Mouse (Mus musculus) intestine, embryonic 15.5 days (tissue): ENCODE measurements around the gene Stt3b. TPM values are rescaled to one million over a fixed set of nuclear protein-coding genes. Genes with fewer than 3 reads are reported as not detected.
A peak's percentile ranks its signal among the peaks of the same experiment; 100 is the strongest.

ENCODE experiments used
- ATAC-seq: fragments of 200-750 bp; cut with Nextera tagmentation; 2 replicates; pipeline ENCODE4 v1.8.0; 2017; ENCODE audit warnings: moderate TSS enrichment, moderate library complexity
- H3K27ac ChIP-seq: fragments of 300-500 bp; sonication (generic); 2 replicates; pipeline ENCODE4 v1.5.1; 2015; ENCODE audit warnings: mild to moderate bottlenecking, inconsistent platforms
- H3K27me3 ChIP-seq: fragments of 300-500 bp; sonication (generic); replicated peaks from 2 replicates; pipeline ENCODE4 v1.6.1; 2015; ENCODE audit warnings: inconsistent platforms
- H3K36me3 ChIP-seq: fragments of 300-500 bp; sonication (generic); 2 replicates; pipeline ENCODE4 v1.6.1; 2015; ENCODE audit warnings: inconsistent platforms
- H3K4me1 ChIP-seq: fragments of 300-500 bp; sonication (generic); replicated peaks from 2 replicates; pipeline ENCODE4 v1.6.1; 2015; ENCODE audit warnings: inconsistent platforms
- H3K4me2 ChIP-seq: fragments of 300-500 bp; sonication (generic); replicated peaks from 2 replicates; pipeline ENCODE4 v1.6.1; 2015; ENCODE audit warnings: mild to moderate bottlenecking, inconsistent platforms
- H3K4me3 ChIP-seq: fragments of 300-500 bp; sonication (generic); replicated peaks from 2 replicates; pipeline ENCODE4 v1.5.1; 2015; ENCODE audit warnings: inconsistent platforms
- H3K9ac ChIP-seq: fragments of 300-500 bp; sonication (generic); 2 replicates; pipeline ENCODE4 v1.6.1; 2015; ENCODE audit warnings: inconsistent platforms
- H3K9me3 ChIP-seq: fragments of 300-500 bp; sonication (generic); 2 replicates; pipeline ENCODE4 v1.6.1; 2016; ENCODE audit warnings: inconsistent platforms
- WGBS: fragments of 180-500 bp; shearing (Covaris S2); methylation state at CpG from one replicate; pipeline ENCODE4 v1.1.7; 2015; 5-methylcytosine and 5-hydroxymethylcytosine counted together
- polyA plus RNA-seq: library from polyadenylated mRNA; unstranded; fragments of >200 nt; fragmentation: Nextera tagmentation; extraction: Ambion mirVana; gene quantifications from 2 replicates; pipeline ENCODE4 v1.2.1, GENCODE M21; 2015

The Stt3b gene
- polyA plus RNA-seq, 1 experiment from 2014 or later, result 128 TPM

DNA sequence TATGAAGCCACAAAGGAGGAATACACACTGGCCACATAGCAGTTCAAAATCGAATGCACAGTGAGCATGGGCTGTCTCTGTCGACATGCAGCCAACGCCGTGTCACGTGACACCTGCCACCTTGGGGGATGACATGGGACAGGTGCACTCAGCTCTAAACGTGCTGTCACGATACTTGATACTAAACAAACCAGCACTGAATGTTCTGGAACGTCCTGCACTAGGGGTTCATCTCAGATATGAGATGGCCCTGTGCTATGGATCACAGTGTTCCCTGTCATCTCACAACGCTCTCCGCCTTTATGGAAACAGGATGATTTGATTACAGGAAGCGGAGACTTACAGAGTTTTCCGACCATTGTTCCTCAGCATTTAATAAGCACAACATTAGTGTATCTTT lies 22.8 kb upstream of the Stt3b start:
- Histone ChIP-seq H3K4me1 (no peaks in the 10 kb centered on the region), H3K9ac (no peak overlapping the region), H3K27ac (no peak overlapping the region), H3K9me3 (no peaks in the 10 kb centered on the region), H3K4me2 (no peak overlapping the region), H3K27me3 (no peaks in the 10 kb centered on the region), H3K36me3 (no peaks in the 10 kb centered on the region), H3K4me3 (no peak overlapping the region)
- 61% methylated on average over 12 of the region's 12 CpGs for WGBS
- no peak for ATAC-seq

DNA sequence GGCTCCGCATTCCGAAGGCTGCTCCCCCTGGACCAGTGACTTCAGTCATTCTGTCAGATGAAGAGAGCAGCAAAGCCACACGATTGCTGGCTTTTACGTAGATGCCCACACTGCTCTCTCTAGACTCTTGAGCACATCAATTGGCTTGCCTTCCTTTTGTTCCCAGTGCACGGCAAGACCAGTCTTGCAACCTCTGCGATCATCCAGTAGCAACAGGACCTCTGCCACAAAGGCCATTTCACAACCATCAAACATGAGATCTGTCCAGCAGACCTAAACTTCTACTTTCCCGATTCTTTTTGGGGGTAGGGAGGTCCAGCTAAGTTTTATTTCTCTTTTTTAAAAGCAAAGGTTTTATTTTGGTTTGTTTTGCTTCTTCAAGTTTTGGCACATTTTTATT lies 22.1 kb upstream of the Stt3b start:
- Histone ChIP-seq H3K4me1 (no peaks in the 10 kb centered on the region), H3K9ac (no peak overlapping the region), H3K27ac (no peak overlapping the region), H3K4me2 (no peak overlapping the region), H3K4me3 (no peak overlapping the region), H3K27me3 (no peaks in the 10 kb centered on the region), H3K36me3 (no peaks in the 10 kb centered on the region), H3K9me3 (no peaks in the 10 kb centered on the region)
- 87% methylated on average over 7 of the region's 7 CpGs for WGBS
- ATAC-seq, result no peak

DNA sequence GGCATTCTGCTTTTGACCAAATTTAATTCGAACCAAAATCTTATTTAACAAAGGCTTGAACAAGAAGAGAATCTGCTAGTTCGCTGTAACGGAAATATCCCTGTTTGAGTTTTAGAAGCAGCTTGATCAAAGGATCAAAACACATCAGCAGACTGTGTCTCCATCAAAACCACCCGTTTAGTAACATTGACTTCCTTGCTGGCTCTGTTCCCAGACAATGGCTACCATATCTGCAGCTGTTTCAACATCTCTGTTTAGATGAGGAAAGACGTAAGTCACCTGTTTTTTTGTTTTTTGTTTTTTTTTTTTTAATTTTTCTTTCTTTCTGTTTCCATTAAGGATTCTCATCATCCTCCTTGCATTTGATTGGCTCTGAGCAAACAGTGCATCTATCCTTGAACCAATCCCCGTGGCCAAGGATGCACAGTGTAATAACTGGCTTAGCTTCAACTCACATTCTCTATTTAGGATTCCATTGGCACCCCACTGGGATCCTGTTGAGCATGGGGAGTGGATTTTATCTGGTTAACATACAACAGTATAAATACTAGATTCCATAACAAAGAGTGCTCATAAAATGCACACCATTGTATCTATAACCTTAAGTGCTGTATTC lies 20.7 kb upstream of the Stt3b start:
- H3K4me2 ChIP-seq, result no peak overlapping the region
- H3K4me3 ChIP-seq, result no peak overlapping the region
- no peaks in the 10 kb centered on the region for H3K27me3 ChIP-seq
- ATAC-seq, result no peak
- no peaks in the 10 kb centered on the region for H3K9me3 ChIP-seq
- no peak overlapping the region for H3K27ac ChIP-seq
- H3K4me1 ChIP-seq, result no peaks in the 10 kb centered on the region
- 44% methylated on average over 6 of the region's 6 CpGs for WGBS
- H3K36me3 ChIP-seq, result no peaks in the 10 kb centered on the region
- no peak overlapping the region for H3K9ac ChIP-seq

DNA sequence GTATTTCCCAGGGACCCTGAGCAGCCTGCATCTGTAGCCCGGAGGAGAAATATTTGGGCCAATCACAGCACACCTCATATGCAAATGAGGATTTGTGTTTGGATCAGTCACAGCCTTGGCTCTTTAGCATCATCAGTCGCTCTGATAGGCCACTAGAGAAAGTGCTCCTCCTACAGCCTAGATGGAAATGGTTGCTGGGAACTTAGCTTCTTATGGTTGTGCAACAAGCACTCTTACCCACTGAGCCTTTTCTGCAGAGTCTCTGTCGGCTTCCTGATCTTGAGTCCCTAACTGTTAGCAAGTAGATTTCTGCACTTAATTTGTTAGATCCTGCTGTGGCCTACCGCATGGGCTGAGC lies 16.3 kb upstream of the Stt3b start:
- Histone ChIP-seq H3K27me3 (no peaks in the 10 kb centered on the region), H3K36me3 (no peaks in the 10 kb centered on the region), H3K4me3 (no peak overlapping the region), H3K9me3 (no peaks in the 10 kb centered on the region), H3K27ac (no peak overlapping the region), H3K9ac (no peak overlapping the region), H3K4me1 (0 out of 2 replicates have a peak, but pooled peaks cover 2% of the 10 kb centered on the region), H3K4me2 (no peak overlapping the region)
- ATAC-seq, result no peak
- 91% methylated on average over 4 of the region's 4 CpGs for WGBS

DNA sequence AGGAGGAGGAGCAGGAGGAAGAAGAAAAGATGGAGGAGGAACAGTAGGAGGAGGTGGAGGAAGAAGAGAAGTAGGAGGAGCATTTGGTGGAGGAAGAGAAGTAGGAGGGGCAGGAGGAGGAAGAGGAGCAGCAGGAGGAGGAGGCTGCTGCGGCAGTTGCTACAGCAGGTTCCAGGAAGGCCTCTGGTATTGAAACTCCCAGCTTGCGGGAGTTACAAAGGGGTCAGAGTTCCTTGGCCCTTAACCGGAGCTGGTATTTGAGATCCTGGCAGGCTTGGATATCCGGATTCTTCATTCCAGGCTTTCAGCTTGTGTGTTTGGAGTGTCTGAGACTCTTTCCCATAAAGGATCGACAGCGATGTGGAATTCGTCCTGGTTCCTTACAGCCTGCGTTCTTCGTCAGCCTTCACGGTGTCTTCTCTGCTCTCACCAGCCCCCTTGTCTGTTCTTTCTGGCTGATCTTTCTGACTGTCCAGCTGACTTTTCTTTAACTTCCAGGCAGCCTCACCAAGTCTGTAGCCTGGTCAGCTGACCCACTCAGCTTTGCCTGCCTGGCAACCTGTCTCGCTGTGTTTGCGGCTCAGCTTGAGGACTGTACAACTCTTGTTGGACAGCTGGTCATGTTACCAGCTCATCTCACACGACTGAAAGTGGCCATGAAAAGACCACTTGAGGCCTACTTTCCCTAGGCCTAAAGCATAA lies 15.8 kb upstream of the Stt3b start:
- no peak for ATAC-seq
- H3K27me3 ChIP-seq, result no peaks in the 10 kb centered on the region
- no peaks in the 10 kb centered on the region for H3K36me3 ChIP-seq
- no peak overlapping the region for H3K27ac ChIP-seq
- WGBS, result 65% methylated on average over 13 of the region's 13 CpGs
- H3K9ac ChIP-seq, result no peak overlapping the region
- no peaks in the 10 kb centered on the region for H3K9me3 ChIP-seq
- 0 out of 2 replicates have a peak, but pooled peaks cover 2% of the 10 kb centered on the region for H3K4me1 ChIP-seq
- no peak overlapping the region for H3K4me2 ChIP-seq
- H3K4me3 ChIP-seq, result no peak overlapping the region

DNA sequence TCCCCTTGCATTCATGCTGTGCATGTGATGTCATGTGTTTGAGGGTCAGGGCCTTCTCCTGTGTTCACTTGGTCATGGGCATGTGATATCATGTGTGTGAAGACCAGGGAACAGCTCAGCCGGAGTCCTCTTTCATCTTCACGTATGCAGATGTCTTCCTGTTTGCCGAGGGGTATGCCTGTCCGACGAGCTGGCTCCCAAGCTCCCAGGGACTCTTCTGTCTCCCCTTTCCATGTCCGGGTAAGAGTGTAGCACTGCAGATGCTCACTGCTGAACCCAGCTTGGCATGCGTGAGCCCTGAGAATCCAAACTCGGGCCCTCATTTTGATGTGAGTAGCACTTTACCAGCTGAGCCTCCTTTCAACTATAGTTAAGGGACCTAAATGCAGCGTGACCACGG lies 13.4 kb upstream of the Stt3b start:
- Histone ChIP-seq H3K9ac (no peak overlapping the region), H3K36me3 (no peaks in the 10 kb centered on the region), H3K27ac (no peak overlapping the region), H3K9me3 (no peaks in the 10 kb centered on the region), H3K27me3 (no peaks in the 10 kb centered on the region), H3K4me2 (no peak overlapping the region), H3K4me1 (0 out of 2 replicates have a peak, but pooled peaks cover 2% of the 10 kb centered on the region), H3K4me3 (no peak overlapping the region)
- 51% methylated on average over 10 of the region's 10 CpGs for WGBS
- no peak for ATAC-seq

DNA sequence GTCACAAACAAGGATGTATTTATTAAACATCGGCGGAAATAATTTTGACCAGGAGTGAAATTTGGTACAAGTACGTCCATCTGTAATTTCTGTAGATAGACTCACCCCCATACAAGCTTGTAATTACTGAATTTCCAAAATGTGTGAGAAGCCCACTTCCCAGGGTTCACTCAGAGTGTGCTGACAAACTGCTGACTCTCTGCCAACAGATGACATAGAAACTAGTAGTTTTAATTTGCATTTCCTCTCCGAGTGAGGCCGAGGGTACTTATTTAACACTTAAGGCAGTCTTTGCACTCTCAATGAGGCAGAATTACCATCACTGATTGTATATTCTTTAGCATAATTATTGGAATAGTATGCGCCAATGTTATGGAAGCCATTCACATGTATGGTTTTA lies 12.2 kb upstream of the Stt3b start:
- Histone ChIP-seq H3K27me3 (no peaks in the 10 kb centered on the region), H3K4me3 (no peak overlapping the region), H3K9me3 (no peaks in the 10 kb centered on the region), H3K4me2 (no peak overlapping the region), H3K36me3 (no peaks in the 10 kb centered on the region), H3K9ac (no peak overlapping the region), H3K4me1 (0 out of 2 replicates have a peak, but pooled peaks cover 2% of the 10 kb centered on the region), H3K27ac (no peak overlapping the region)
- WGBS, result 86% methylated on average over 6 of the region's 6 CpGs
- no peak for ATAC-seq

DNA sequence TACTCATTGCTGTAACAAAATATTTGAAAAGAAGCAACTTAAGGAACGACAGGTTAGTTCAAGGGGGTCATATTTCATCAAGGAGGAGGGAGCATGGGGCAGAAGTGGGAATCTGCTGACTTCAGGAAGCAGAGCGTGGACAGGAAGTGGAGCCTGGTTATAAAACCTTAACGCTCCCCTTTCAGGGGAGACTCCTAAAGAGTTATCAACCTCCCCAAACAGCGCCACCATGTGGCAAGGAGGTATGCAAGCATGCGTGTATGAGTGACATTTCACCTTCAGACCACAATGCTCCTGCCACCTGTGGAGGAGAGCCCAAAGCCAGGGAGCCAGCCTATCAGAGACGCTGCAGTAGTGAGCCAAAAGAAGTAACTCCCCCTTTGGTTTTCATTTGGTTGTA lies 10.8 kb upstream of the Stt3b start:
- ATAC-seq, result no peak
- H3K4me2 ChIP-seq, result no peak overlapping the region
- H3K9me3 ChIP-seq, result no peaks in the 10 kb centered on the region
- 0 out of 2 replicates have a peak, but pooled peaks cover 2% of the 10 kb centered on the region for H3K4me1 ChIP-seq
- WGBS, result 76% methylated on average over 6 of the region's 6 CpGs
- H3K9ac ChIP-seq, result no peak overlapping the region
- H3K27ac ChIP-seq, result no peak overlapping the region
- H3K36me3 ChIP-seq, result no peaks in the 10 kb centered on the region
- no peak overlapping the region for H3K4me3 ChIP-seq
- H3K27me3 ChIP-seq, result no peaks in the 10 kb centered on the region

DNA sequence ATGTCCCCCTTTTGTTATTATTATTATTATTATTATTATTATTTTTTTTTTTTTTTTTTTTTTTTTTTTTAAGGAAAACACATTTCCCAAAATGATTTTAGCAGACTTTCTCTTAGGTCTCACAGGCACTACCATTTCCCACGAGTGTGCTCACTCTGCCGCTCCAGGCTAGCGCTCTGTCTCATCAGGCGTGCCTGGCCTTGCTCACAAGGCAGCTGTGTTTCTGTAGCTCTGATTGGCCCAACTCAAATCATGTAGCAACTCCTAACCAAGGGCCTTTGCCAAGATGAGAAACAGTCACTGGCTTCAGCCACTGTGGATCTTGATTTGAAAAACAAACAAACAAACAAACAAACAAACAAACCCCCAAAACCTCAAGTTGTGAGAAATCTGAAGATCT lies 9.9 kb upstream of the Stt3b start:
- H3K27me3 ChIP-seq, result no peaks in the 10 kb centered on the region
- H3K36me3 ChIP-seq, result no peaks in the 10 kb centered on the region
- no peak overlapping the region for H3K9ac ChIP-seq
- H3K27ac ChIP-seq, result no peak overlapping the region
- H3K4me1 ChIP-seq, result no peaks in the 10 kb centered on the region
- H3K4me3 ChIP-seq, result no peak overlapping the region
- H3K9me3 ChIP-seq, result no peaks in the 10 kb centered on the region
- ATAC-seq, result no peak
- no peak overlapping the region for H3K4me2 ChIP-seq
- WGBS, result 71% methylated on average over 4 of the region's 4 CpGs

DNA sequence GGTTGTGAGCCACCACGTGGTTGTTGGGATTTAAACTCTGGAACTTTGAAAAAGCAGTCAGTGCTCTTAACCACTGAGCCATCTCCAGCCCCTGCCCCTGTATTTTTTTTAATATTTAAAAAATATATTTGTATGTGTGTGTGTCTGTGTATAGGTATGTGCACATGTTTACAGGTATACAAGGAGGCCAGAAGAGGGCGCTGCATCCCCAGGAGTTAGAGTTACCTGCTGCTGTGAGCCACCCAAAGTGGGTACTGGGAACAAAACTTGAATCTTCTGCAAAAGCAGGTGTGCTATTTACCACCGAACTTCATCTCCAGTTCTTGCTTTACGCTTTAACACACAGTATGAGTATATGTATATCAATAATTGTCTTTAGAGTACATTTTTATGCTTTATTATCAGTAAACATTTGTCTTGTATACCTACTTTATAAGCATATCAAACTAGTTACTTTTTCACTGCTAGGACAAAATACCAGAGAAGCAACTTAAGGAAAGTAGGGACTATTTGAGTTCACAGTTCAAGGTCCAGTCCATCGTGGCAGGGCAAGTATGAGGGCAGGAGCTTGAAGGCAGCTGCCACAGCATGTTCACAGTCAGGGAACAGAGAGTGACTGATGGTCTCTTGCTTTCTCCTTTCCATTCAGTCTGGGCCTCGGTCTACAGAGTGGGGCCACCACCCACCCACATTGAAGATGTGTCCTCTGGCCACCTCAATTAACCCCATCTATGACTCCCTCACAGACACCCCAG lies 8.6 kb upstream of the Stt3b start:
- 76% methylated on average over 6 of the region's 6 CpGs for WGBS
- no peaks in the 10 kb centered on the region for H3K9me3 ChIP-seq
- H3K27me3 ChIP-seq, result no peaks in the 10 kb centered on the region
- no peak overlapping the region for H3K4me2 ChIP-seq
- no peaks in the 10 kb centered on the region for H3K36me3 ChIP-seq
- H3K4me1 ChIP-seq, result no peaks in the 10 kb centered on the region
- no peak overlapping the region for H3K4me3 ChIP-seq
- no peak overlapping the region for H3K9ac ChIP-seq
- ATAC-seq, result no peak
- no peak overlapping the region for H3K27ac ChIP-seq

DNA sequence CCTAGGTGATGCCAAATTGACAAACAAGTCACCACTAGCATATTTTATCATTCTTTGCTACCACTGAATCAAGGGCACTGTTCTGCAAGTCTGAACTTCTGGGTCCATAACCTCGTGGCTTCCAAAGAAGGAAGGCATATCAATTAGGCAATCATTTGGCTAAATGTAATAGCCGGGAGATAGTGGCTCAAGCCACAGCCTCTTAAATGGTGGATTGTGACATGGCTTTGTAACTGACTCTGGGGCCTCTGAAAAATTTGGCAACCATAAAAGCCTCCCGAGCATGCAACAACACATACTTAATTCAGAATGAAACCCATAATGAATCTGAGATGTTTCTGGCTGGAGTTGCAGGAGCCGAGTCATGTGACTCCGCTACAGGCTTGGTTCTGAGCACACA lies 6.8 kb upstream of the Stt3b start:
- Histone ChIP-seq H3K4me1 (no peaks in the 10 kb centered on the region), H3K36me3 (no peaks in the 10 kb centered on the region), H3K27ac (no peak overlapping the region), H3K9me3 (no peaks in the 10 kb centered on the region), H3K27me3 (no peaks in the 10 kb centered on the region), H3K4me3 (no peak overlapping the region), H3K9ac (no peak overlapping the region), H3K4me2 (no peak overlapping the region)
- WGBS, result 95% methylated on average over 5 of the region's 5 CpGs
- no peak for ATAC-seq

DNA sequence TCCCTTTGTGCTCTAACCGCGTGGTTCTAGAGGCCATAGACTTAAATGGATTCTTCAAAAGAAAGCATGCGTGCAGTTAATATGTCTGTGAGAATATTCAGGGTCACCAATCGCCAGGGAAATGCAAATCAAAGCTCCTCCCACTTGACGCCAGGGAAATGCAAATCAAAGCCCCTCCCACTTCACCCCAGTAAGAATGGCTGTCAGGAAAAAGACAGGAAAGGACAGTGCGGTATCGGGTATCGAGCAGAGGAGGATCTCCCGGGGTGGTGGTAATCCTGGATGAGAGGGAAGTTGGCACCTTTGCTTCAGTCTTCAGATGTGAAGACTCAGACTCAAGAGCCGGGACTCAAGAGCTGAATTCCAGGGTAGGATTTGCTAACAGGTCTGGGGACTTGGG lies 4.3 kb upstream of the Stt3b start:
- Histone ChIP-seq H3K9ac (no peak overlapping the region), H3K4me3 (no peak overlapping the region; the same call in 1 of the 2 replicates), H3K27ac (no peak overlapping the region), H3K4me1 (no peaks in the 10 kb centered on the region), H3K36me3 (no peaks in the 10 kb centered on the region), H3K9me3 (no peaks in the 10 kb centered on the region), H3K27me3 (no peaks in the 10 kb centered on the region), H3K4me2 (peak overlapping the region; percentile 50)
- WGBS, result 14% methylated on average over 10 of the region's 10 CpGs
- ATAC-seq, result no peak
